Mouse (Mus musculus) induced T-regulatory cell, adult 2 months (primary cell): Measurements from ENCODE around the gene Coq10b.
"Not testable (repeated sequence)": the region's sequence is repeated elsewhere in the genome, so short reads cannot be mapped to it uniquely, and the experiment has no call there.

Experiments used
- DNase-seq: peaks from one replicate; pipeline ENCODE4 v3.0.0-alpha.2; 2012; ENCODE audit warnings: low read depth

The Coq10b gene

DNA sequence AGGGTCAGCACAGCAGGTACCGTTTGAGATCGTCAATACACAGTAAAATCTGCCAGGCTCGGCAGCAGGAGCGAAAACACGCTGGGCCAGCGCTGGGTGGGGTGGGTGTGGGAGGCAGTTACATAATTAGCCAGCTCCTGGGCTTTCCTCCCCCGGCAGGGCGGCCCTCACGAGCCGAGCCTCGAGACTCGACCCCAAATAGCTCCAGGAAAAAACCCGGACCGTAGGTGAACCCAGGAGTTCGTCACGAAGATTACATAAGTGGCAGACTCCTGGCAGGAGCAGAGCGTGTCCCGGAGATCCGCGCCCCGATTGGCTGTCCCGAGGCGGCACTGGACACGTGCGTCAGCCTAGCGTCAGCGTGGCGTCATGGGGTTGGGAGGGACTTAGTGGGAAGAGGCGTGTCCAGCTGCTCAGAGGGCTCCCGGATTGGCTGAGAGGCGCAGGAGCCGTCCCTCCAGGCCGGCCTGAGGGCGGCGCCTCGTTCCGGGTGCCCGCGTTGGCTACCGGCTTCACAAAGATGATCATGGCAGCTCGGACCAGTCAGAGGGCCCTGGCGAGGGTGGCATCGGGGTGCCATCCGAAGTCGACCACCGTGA lies at the start of gene Coq10b:
Coq10b (plus strand) TSS at position 416 of the 599 bp plus-strand sequence.
- DNase-seq: peak; percentile 99

DNA sequence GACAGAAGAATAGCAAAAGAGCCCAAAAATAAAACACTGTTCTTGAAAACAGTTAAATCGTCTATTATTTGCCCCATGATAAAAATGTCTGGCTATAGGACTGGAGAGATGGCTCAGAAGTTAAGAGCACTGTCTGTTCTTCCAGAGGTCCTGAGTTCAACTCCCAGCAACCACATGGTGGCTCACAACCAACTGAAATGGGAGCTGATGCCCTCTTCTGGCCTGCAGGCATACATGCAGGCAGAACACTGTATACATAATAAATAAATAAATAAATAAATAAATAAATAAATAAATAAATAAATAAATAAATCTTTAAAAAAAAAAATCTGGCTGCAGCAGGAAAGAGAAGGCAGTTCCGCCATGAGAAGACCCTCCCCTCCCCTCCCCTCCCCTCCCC lies 44.3 kb upstream of the Coq10b start:
- not testable (repeated sequence) for DNase-seq

DNA sequence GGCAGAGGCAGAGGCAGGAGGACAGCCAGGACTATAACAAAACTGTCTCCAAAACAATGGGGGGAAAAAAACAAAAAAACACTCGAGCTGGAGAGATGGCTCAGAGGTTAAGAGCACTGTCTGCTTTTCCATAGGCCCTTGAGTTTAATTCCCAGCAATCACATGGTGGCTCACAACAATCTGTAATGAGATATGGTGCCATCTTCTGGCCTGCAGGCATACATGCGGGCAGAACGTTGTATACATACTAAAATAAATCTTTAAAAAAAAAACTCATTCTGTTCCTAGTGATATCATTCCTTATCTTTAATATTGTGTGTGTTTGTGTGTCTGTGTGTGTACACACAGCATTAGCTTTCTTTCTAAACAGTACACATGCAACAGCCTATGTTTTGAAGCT lies 40.1 kb upstream of the Coq10b start:
- DNase-seq: no peak

DNA sequence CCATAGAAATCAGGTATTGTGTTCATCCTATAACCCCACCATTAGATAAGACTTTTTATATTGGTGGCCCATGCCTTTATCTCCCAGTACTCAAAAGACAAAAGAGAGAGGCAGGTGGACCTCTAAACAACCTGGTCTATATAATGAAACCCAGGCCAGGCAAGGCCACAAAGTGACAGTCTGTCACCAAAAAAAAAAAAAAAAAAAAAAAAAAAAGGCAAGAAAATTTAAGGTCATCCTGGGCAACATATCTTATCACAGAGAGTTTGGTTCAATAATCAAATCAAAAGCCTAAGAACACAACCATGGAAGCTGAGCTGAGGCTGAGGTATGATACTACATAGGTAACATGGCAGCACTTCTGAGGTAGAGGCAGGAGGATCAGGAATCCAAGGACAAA lies 30.7 kb upstream of the Coq10b start:
- DNase-seq: no peak

DNA sequence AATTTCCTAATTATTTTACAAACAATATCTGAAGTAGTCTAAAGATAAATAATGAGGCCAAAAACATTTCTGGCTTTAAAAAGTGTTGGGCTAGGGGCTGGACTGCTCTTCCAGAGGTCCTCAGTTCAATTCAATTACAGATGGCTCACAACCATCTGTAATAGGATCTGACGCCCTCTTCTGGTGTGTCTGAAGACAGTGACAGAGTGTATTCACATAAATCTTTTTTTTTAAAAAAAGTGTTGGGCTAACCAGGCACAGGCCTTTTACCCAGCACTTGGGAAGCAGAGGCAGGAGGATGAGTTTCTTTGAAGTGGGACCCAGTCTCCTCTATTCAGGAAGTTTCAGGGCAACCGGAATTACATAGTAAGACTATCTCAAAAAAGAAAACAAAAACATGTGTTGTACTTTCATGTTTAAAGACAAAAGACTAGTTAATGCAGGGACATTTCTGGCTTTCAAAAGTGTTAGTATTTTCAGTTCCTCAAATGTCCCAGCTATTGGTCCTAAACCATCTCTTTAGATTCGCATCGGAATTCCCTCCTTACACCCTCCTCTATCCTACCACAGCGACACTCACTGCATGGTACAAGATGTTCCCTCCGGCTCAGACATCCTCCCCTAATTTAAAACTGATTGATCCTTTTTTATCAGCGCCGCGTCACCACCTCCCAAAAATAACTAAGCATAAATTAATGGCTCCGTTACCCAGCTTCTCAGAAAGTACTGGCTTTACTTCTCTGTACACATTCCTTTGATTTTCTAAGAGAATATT lies 26.7 kb upstream of the Coq10b start:
- DNase-seq: peak; percentile 60

- DNase-seq: peak; percentile 53
Observed at GRCm38 (mm10) chr1:55026444-55027252, 25.9 kb upstream of the Coq10b start.

DNA sequence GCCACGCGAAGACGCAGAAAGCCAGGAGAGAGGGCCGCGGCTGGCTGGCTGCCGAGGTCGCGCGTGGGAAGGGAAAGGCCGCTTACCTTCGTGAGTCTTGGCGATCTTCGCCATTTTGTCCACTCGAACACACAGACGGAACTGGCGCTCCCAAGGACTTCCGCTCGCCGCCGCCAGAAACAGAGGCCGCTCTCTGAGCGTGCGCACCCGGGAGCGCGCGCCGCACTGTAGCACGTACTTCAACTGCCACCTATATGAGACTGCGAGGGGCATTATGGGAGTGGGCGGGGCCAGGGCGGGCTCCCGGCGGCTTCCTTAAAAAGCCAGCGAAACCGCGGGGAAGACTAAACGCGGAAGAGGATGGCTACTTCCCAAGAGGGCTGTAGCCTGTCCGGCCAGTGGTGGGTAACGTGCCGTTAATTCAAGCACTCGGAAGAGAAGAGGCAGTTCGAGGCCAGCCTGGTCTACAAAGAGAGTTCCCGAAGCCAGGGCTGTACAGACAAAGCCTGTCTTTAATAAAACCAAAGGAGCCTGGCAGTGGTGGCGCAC lies 25.2 kb upstream of the Coq10b start, which contains the start of gene Sf3b1:
Sf3b1 (minus strand) TSS at position 229 of the 549 bp plus-strand sequence.
- peak; percentile 98 for DNase-seq

- peak; percentile 62 for DNase-seq
Observed at GRCm38 (mm10) chr1:55027966-55028365, 24.6 kb upstream of the Coq10b start.

GRCm38 (mm10) chr1:55028512-55029249 lies 23.9 kb upstream of the Coq10b start:
- DNase-seq: peak; percentile 89

GRCm38 (mm10) chr1:55029446-55029845 lies 23.1 kb upstream of the Coq10b start:
- DNase-seq: peak; percentile 70

DNA sequence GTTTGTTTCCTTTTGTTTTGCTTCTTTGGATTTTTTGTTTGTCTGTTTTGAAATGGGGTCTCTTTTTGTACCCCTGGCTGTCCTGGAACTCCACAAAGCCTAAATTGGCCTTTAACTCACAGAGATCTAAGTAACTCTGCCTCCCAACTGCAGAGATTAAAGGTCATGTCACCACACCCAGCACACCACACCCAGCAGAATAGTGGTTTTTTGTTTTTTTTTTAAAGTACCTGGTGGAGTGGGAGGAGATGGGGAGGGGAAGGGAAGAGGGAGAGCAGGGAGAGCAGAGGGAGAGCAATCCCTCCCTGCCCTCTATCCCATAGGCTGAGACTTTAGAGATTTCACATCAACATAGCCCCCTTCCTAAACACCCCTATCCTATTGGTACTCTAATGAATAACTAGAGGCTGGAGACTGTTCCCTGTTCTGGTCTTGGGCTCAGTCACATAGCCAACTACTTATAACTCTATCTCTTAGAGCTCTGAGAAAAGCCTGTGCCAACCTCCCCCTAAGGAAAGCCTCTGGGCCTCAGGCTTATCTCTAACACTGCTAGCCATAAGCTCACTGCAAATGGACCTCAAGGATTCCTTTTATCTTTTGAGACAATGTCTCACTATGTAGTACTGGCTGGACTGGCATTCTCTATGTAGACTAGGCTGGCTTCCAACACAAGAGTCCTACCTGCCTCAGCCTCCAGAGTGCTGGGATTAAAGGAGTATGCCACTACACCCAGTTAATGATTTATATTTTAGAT lies 21.4 kb upstream of the Coq10b start:
- peak; percentile 58 for DNase-seq

DNA sequence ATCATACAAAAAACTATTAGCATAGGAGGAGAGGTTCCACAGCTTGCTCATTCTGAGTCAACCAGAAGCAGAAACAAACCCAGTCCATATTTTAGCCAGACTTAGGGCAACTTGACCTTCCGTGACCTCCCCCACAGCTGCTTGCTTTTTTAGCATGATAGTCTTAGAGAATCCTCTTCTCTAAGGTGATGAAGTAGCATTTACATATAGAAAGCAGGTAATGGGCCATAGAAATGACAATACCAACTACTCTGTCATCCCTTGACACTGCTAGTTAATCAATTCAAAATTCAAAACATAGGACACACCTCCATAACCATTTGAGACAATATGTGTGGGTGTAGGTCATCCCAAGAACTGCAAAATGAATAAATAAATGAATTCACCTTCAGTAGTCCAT lies 12.6 kb upstream of the Coq10b start:
- DNase-seq: no peak

DNA sequence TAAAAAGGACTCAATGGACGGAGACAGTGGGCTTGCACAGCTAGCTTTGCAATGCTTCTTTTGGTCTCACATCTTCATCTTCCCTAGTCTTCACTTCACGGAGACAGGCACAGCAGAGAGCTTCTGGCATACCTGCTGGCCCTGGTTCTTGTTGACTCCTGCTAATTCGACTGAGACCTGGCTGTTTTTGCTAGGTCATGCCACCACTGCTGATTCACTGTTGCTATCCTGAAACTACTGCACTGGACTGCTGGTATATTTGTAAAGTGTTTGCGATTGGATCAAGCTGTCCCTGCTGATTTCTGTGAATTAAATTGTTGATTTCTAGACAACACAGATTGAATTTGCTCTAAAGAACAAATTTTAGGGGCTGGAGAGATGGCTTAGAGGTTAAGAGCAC lies 10.9 kb upstream of the Coq10b start:
- no peak for DNase-seq

DNA sequence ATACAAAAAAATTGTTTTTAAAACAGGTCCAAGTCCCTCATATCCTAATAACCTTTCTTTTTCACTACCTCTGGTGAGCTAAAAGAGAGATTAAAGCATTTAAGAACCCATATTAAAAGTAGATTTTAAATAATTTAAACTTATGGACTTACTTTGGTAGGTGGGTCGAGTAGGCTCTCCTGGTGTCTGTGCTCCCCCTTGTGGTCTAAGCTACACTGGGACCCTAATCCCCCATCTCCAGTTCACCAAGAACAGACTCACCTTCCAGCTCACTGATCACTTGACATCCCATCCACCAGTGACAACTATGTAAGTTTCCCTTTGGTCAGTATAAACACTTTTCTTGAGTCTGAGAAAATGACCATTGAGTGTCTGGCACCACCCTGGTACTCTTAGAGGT lies 10.3 kb upstream of the Coq10b start:
- DNase-seq: peak; percentile 58

DNA sequence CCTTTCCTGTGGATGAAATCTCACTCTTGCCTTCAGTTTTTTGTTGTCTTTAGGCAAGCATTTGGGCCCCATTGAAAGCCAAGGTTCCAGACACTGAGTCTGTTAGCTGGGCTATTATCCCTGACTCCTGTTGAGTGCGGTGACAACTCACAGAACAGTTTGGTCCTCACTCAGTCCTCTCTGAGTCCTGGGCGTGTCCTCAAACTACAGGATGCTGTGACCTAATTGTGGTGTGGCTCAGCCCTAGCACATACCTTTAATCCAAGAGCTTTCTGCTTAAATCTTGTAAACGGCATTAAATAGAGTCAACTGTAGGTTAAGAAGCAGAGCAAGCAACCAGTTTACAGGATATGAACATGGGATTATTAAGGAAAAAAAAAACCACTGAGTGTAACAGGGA lies 9.4 kb upstream of the Coq10b start:
- peak; percentile 61 for DNase-seq

DNA sequence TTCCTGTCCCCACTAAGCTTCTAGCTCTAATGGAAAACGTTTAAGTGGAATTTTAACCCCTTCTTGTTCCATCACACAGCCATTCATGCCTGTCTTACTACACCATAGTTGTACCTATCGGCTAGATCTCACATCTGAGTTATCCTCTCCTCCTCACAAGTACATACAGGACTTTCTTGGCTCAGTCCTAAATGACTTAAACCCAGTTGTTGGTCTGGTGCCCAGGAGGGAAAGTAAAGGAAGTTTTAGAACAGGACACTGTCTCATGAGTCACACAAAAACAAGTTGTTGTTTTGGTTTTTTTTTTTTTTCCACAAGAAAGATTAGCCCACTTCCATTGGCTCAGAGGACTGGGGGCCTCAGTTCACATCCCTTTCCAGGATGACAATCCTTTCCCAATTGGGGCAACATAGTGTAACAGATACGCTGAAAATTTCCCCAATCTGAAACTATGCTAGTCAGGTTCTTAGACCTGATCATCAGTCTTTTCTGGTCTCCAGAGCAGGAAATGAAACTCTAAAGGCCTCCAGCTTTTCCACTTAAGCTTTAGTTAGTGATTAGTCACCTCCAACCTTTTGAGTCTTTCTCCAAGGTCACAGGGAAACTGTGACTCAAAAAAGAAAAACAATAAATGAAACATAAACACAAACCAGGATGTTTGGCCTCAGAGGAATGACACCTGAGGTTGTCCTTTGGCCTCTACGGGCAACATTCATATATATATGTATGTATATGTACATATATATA lies 3.6 kb upstream of the Coq10b start:
- peak; percentile 60 for DNase-seq

DNA sequence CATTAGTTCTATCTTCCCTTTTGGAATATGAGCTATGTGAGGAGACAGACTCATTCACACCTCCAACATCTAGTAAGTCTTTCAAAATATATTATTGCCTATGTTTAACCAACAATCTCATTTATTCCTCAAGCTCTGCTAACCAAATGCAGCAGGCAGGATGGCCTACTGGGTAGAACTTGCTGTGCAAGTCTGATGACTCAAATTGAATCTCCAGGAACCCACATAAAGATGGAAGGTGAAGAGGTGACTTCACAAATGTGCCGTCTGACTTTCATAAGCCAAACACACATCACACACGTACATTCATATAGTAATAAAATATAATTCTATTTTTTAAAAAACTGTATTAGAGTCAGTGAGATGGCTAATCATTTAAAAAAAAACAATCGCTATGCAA lies 899 bp upstream of the Coq10b start:
- DNase-seq: peak; percentile 80

GRCm38 (mm10) chr1:55053005-55053404 lies 435 bp downstream of the Coq10b start:
- DNase-seq: no peak

DNA sequence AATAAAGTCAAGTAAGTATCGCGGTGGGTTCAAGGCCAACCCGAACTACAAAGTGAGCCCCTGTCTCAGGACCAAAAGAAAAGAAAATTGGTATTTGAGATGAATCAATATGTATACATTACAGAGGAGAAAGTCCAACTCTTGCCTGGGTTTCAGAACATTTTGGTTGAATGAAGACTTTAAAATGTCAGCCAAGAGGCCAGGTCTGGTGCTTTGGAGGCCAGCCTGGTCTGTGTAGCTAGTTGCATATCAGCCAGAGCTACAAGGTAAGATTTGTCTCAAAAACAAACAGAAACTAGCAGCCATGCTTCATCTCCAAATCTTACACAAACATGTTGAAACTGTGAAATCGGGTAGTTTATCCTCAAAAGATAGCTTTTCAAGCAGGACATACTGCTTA lies 1.0 kb downstream of the Coq10b start:
- DNase-seq: no peak
